Mouse (Mus musculus) liver, postnatal 0 days (tissue): ENCODE measurements around the gene Il27. TPM values are rescaled to one million over a fixed set of nuclear protein-coding genes. Genes with fewer than 3 reads are reported as not detected.
"Not testable (repeated sequence)": the region's sequence is repeated elsewhere in the genome, so short reads cannot be mapped to it uniquely, and the experiment has no call there.

ENCODE experiments used
- ATAC-seq: fragments of 200-750 bp; cut with Nextera tagmentation; 2 replicates; pipeline ENCODE4 v1.8.0; 2017; ENCODE audit warnings: mild to moderate bottlenecking, moderate library complexity
- DNase-seq: peaks from one replicate; pipeline ENCODE4 v3.0.0-alpha.2; 2016
- H3K27ac ChIP-seq: fragments of 300-500 bp; sonication (generic); 2 replicates; pipeline ENCODE4 v1.5.1; 2014; ENCODE audit warnings: antibody characterized with exemption, moderate library complexity, mild to moderate bottlenecking, low read depth
- H3K27me3 ChIP-seq: fragments of 300-500 bp; sonication (generic); 2 replicates; pipeline ENCODE4 v1.6.1; 2014; ENCODE audit warnings: low read length, control low read depth, mixed read lengths; ENCODE audit not compliant: insufficient read depth
- H3K36me3 ChIP-seq: fragments of 300-500 bp; sonication (generic); replicated peaks from 2 replicates; pipeline ENCODE4 v1.6.1; 2014; ENCODE audit warnings: mild to moderate bottlenecking, control low read depth, low read length, moderate library complexity, mixed read lengths; ENCODE audit not compliant: insufficient read depth
- H3K4me1 ChIP-seq: fragments of 300-500 bp; sonication (generic); 2 replicates; pipeline ENCODE4 v1.6.1; 2014; ENCODE audit warnings: antibody characterized with exemption, mild to moderate bottlenecking, control low read depth; ENCODE audit not compliant: insufficient read depth
- H3K4me2 ChIP-seq: fragments of 300-500 bp; sonication (generic); 2 replicates; pipeline ENCODE4 v1.6.1; 2014; ENCODE audit warnings: low read depth, mild to moderate bottlenecking, low read length, moderate library complexity, mixed read lengths
- H3K4me3 ChIP-seq: fragments of 300-500 bp; sonication (generic); 2 replicates; pipeline ENCODE4 v1.5.1; 2014; ENCODE audit warnings: low read depth, low read length
- H3K9ac ChIP-seq: fragments of 300-500 bp; sonication (generic); replicated peaks from 2 replicates; pipeline ENCODE4 v1.6.1; 2014; ENCODE audit warnings: mild to moderate bottlenecking, moderate library complexity
- H3K9me3 ChIP-seq: fragments of 300-500 bp; sonication (generic); 2 replicates; pipeline ENCODE4 v1.6.1; 2016; ENCODE audit warnings: mild to moderate bottlenecking, control low read depth, low read length, mixed read lengths
- CTCF ChIP-seq: sonication (generic); IDR thresholded peaks from 2 replicates; pipeline ENCODE4 v1.5.1; 2016; ENCODE audit warnings: antibody characterized with exemption, low read depth
- EP300 ChIP-seq: IDR thresholded peaks from 2 replicates; pipeline ENCODE4 v1.6.1; 2016; ENCODE audit warnings: antibody characterized with exemption, low read depth, mild to moderate bottlenecking
- WGBS: fragments of 180-500 bp; shearing (Covaris S2); extraction: QIAGEN DNeasy Blood & Tissue Kit; methylation state at CpG from one replicate; pipeline ENCODE4 v1.1.7; 2014; ENCODE audit not compliant: insufficient replicate concordance; 5-methylcytosine and 5-hydroxymethylcytosine counted together
- polyA plus RNA-seq: library from polyadenylated mRNA; unstranded; fragments of >200 nt; fragmentation: Nextera tagmentation; extraction: Ambion mirVana; gene quantifications from 2 replicates; pipeline ENCODE4 v1.2.1, GENCODE M21; 2015

Il27 gene
- polyA plus RNA-seq: 0.18 and 0.21 TPM in 2 replicates

GRCm38 (mm10) chr7:126594862-126595561 is at the start of gene Il27:
TSS of gene Il27 (minus strand) at chr7:126594941.
- no peak for TF ChIP-seq CTCF
- no peak for TF ChIP-seq EP300
- peak within 1 kb of the TSS; percentile 58 for H3K4me2 ChIP-seq
- H3K9me3 ChIP-seq: no peaks in the 10 kb centered on the region
- WGBS: 66% methylated on average over 11 of the region's 11 CpGs
- H3K36me3 ChIP-seq: no peaks in the 10 kb centered on the region
- no peak within 1 kb of the TSS for H3K9ac ChIP-seq
- no peak for ATAC-seq
- no peak for DNase-seq
- peaks cover 15% of the 10 kb centered on the region for H3K4me1 ChIP-seq
- H3K4me3 ChIP-seq: no peak within 1 kb of the TSS
- no peak within 1 kb of the TSS for H3K27ac ChIP-seq
- no peaks in the 10 kb centered on the region for H3K27me3 ChIP-seq

GRCm38 (mm10) chr7:126644345-126644744 is 49.6 kb upstream of the Il27 start:
- H3K9me3 ChIP-seq: no peaks in the 10 kb centered on the region
- peaks cover 4% of the 10 kb centered on the region for H3K4me1 ChIP-seq
- TF ChIP-seq CTCF (no peak), EP300 (no peak)
- no peaks in the 10 kb centered on the region for H3K36me3 ChIP-seq
- H3K4me2 ChIP-seq: no peak overlapping the region
- 0 out of 2 replicates have a peak overlapping the region, but pooled peaks have one; percentile 26 for H3K27ac ChIP-seq
- 47% methylated on average over 3 of the region's 3 CpGs for WGBS
- DNase-seq: no peak
- no peak overlapping the region for H3K9ac ChIP-seq
- no peak for ATAC-seq
- no peaks in the 10 kb centered on the region for H3K27me3 ChIP-seq
- no peak overlapping the region for H3K4me3 ChIP-seq

- not testable (repeated sequence) for H3K9ac ChIP-seq, DNase-seq, H3K27ac ChIP-seq, H3K4me2 ChIP-seq, H3K36me3 ChIP-seq, H3K4me3 ChIP-seq, H3K27me3 ChIP-seq, H3K4me1 ChIP-seq, H3K9me3 ChIP-seq
- peak; percentile 83 for TF ChIP-seq CTCF
- ATAC-seq: peak; percentile 67
- WGBS: 48% methylated on average over 2 of the region's 3 CpGs
Measured at GRCm38 (mm10) chr7:126643244-126643617, 48.5 kb upstream of the Il27 start.

GRCm38 (mm10) chr7:126642545-126643243 is 48.0 kb upstream of the Il27 start:
- peak; percentile 31; the same call in 1 of the 2 replicates for TF ChIP-seq CTCF
- no peak for TF ChIP-seq EP300
- Histone ChIP-seq H3K27ac (no peak overlapping the region), H3K9me3 (no peaks in the 10 kb centered on the region), H3K4me3 (no peak overlapping the region), H3K27me3 (no peaks in the 10 kb centered on the region), H3K4me1 (no peaks in the 10 kb centered on the region), H3K4me2 (no peak overlapping the region), H3K36me3 (no peaks in the 10 kb centered on the region), H3K9ac (no peak overlapping the region)
- DNase-seq (no peak), ATAC-seq (peak; percentile 14; the same call in 1 of the 2 replicates)
- WGBS: 65% methylated on average over 5 of the region's 5 CpGs

GRCm38 (mm10) chr7:126636733-126637520 is 42.2 kb upstream of the Il27 start:
- no peak for TF ChIP-seq EP300
- TF ChIP-seq CTCF: peak; percentile 86
- DNase-seq (peak; percentile 43), ATAC-seq (peak; percentile 64)
- no peak overlapping the region for H3K4me2 ChIP-seq
- H3K9me3 ChIP-seq: no peaks in the 10 kb centered on the region
- no peaks in the 10 kb centered on the region for H3K4me1 ChIP-seq
- H3K27ac ChIP-seq: 0 out of 2 replicates have a peak overlapping the region, but pooled peaks have one; percentile 13
- H3K4me3 ChIP-seq: no peak overlapping the region
- 11% methylated on average over 4 of the region's 4 CpGs for WGBS
- H3K36me3 ChIP-seq: no peaks in the 10 kb centered on the region
- H3K9ac ChIP-seq: no peak overlapping the region
- no peaks in the 10 kb centered on the region for H3K27me3 ChIP-seq

GRCm38 (mm10) chr7:126635375-126635774 is 40.6 kb upstream of the Il27 start:
- H3K4me3 ChIP-seq: no peak overlapping the region
- ATAC-seq (no peak), DNase-seq (no peak)
- no peaks in the 10 kb centered on the region for H3K4me1 ChIP-seq
- no peak overlapping the region for H3K9ac ChIP-seq
- H3K27ac ChIP-seq: no peak overlapping the region
- no peaks in the 10 kb centered on the region for H3K36me3 ChIP-seq
- TF ChIP-seq EP300 (no peak), CTCF (no peak)
- no peak overlapping the region for H3K4me2 ChIP-seq
- no peaks in the 10 kb centered on the region for H3K27me3 ChIP-seq
- no peaks in the 10 kb centered on the region for H3K9me3 ChIP-seq
